Mouse (Mus musculus) left cerebral cortex, postnatal 36 days (tissue): ENCODE measurements at regions not wholly inside any gene's neighbourhood (a gene's known extent, or its start where the extent isn't known, plus 50 kb on each side); places are given as distances from the start of the nearest gene placed in this dataset.

ENCODE experiments used
- DNase-seq, 2 experiments: peaks; one replicate each; pipeline ENCODE4 v3.0.0; 2021 to 2022; ENCODE audit warnings: low spot score in 2 of 2, mixed read lengths in 1 of 2
- intact Hi-C: fragments of 180-260 bp; cut with DNase I; formaldehyde crosslinking; loops from one replicate; pipeline ENCODE4 v1.15.1; 2025

DNA sequence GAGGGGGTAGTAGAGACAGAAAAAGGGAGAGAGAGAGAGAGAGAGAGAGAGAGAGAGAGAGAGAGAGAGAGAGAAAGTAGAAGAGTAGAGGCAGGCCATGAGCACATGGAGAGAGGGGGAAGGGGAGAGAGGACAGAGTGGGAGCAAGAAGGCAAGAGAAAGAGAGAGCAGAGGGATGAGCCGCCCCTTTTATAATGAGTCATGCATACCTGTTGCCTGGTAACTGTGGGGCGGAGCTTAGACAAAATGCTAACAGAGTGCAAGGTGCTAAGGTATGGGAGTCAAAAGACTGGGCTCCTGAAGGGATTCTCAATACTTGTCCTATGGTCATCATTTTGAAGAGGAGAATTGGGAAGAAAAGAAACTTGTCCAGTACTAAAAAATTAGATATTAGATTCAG, 126.1 kb downstream of the Lrrc30 start:
- intact Hi-C loops = no loop called here
- DNase-seq = no peak

DNA sequence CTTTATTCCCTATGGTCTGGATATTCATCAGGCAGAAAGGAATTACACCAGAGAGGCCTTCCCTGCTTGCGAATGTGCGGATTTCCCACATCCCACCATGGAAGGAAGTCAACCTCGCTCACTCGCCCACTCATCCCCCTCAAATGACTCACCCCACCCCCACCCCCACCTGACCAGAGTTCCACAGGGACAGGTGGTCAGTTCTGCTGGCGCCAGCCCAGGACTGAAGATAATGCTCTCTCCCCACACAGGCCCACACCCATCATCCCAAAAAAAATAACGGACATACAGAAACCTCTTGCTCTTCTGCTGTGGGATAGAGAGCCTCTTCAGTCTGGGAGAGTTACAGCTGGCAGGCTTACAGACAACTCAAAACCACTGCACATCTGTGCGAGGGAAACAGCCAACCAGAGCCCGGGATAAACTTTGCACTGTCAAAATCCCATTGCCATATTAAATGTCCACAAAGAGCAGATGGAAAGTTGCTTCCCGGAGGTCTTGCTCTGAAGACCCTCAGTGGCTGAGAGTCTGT, 128.0 kb downstream of the Lrrc30 start:
- no peak for DNase-seq
- intact Hi-C loops = no loop called here

DNA sequence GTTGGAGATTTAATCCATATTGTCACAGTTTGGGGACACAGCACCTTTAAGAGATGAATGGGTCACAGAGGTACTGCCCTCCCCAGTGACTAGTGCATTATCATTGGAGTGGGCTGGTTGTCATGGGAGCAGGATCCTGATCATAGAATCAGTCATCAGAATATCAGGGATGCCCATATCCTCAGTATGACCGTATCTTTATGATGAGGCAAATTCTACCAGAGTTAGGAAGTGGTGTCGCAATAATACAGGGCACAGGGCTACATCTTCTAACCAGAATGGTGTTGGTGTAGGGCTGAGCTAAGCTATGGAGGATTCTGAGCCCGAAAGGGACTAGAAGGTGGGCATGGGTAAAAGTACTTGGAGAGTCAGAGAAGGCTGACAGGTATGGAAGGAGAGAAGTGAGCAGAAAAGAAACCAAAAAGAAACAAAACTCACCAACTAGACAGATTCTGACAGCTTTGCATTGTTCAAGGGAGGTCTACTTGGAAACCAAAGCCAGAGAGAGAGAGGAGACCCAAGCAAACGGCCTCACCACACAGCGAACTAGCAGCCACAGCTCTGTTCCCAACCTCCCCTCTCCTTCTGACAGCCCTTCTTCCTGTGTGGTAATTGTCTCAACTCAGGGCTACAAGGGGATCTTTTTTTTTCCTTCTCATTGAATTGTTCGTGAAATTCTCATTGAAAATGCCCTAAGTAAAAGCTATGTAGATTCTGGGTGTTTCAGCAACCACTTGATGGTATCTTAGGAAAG, 129.2 kb downstream of the Lrrc30 start:
- intact Hi-C loops = no loop called here
- no peak for DNase-seq

DNA sequence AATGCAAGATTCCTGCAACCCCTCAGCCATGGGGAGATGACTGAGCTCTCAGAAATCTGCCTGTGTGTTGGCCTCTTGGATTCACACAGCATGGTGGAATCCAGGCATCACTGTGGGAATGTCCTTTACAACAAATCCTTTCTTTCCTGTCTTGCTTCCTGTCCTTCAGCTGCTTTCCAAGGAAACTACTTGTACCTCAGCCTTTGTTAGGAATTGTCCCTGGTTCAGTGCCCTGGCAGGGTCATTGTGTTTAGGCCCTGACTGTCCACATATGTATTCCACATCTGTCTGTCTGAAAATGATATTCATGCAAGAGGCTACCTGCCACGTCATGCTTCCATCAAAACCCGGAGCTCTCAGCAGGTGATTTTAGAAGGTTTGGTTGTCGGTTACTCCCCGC, 129.9 kb downstream of the Lrrc30 start:
- intact Hi-C loops = no loop called here
- no peak for DNase-seq

DNA sequence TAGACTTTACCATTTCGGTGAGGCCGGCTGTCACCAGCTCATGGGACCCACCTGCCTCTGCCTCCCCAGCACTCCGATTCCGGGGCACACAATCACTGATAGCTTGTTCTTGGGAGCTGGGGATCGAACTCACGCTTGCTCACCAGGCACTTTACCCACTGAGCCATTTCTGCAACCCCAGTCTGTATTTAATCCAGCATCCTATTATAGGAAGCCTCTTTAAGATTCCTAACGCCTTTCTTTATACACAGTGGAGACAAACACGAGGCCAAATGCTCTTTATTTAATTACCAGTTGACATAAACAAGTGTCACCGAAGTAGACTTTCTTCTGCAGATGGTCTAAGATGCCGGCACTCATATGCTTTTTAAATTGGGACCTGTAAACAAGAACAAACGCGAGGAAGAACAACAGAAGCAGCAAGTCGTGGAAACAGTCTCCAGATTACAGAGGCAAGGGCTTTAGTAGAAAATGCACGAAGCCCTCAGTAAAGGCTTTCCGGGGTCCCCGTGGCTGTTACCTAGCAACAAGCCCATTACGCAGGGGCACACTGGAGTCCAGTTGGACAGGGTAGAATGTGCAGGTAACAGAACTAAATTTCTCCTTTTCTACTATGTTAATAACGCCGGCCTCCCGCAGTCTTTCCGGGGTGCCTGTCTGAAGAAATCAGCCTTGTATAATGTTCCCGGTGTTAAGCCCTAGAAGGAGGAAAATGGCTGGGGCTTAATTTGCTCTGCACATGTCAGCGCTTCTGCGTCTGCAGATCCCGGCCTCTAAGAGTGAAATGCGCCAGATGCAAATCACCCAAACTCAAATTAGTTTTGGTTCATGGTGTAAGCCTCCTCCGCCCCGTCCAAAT, 132.5 kb downstream of the Lrrc30 start:
- intact Hi-C loops = no loop called here
- DNase-seq = no peak

DNA sequence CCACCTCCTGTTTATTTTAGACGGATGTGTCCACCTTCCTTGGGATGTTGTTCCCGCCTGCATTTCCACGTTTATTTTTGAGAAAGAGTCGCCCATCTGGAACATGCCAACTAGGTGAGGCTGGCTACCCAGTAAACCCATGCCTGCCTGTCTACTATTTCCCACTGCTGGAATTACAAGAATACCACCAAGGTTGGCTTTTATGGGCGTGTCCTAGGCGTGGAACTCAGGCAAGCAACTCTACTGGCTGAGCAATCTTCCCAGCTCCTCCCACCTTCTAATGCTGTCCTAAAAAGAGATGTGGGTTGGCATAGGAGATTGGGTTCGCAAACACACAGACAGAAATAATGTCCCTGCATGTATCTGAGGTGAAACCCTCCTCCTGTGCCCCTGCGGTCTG, 135.1 kb downstream of the Lrrc30 start:
- intact Hi-C loops = no loop called here
- no peak for DNase-seq

DNA sequence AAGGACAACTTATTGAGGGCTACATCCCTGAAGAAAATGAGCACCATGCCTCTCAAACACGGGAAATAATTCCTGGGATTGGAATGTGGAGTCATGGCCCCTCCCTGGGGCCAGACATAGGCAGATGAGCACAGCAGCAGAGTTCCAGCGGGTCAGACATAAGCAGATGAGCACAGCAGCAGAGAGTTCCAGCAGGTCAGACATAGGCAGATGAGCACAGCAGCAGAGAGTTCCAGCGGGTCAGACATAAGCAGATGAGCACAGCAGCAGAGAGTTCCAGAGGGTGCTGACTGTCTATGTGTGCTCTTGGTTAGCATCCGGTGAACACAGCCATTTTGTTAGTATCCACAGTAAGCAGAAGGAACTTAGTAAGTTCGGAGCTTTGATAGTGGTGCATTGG, 126.2 kb upstream of the Ptprm start:
- no peak for DNase-seq
- intact Hi-C loops = no loop called here

DNA sequence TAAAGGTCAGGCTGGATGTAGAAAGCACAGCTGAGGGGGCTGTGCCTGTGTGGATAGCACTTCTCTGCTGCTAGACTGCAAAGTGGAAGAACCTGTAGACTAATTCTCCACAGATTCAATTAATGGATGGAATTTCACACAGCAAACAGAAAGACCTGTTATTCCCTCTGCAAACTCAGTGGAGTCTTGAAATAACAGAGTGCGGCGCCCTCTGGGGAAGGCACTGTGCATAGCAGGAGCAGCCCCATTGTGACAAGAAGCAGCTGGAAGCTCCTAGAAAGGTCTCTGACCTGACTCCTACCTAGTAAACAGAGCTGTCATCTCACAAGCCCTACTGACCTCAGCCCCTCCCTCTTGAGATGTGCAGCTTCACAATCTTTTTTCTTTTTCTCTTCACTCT, 118.9 kb upstream of the Ptprm start:
- DNase-seq = peak; percentile 56 to 57
- intact Hi-C loops = loop anchor here (1.0 to 10.0 kb wide), 4 partner anchors 119 to 896 kb away; partner anchors contain the start of gene Ptprm

DNA sequence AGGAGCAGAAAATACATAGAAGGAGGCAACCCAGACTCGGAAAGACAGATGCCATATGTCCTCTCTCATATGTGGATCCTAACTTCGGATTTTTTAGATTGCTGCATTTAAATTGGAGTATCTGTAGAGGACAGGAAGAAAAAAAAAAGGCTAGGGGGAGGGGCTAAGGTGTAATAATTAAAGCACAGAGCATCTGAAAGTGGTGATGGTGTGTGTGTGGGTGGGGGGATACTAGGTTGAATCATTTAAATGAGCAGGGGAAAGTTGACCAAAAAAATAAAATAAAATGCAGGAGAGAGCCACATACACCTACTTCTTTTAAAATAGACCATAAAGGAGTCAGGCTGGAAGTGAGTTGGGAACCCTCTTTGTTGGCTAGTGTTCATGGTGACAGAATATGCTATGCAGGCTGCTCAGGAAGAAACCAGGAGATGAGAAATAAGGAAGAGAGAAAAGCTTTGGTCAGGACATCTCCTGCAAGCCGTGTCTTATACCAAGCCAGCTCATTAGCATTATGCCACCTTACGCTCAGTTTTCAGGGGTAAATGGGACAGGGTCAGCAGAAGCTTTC, 104.7 kb upstream of the Ptprm start:
- DNase-seq = peak; percentile 11 to 13
- intact Hi-C loops = no loop called here

DNA sequence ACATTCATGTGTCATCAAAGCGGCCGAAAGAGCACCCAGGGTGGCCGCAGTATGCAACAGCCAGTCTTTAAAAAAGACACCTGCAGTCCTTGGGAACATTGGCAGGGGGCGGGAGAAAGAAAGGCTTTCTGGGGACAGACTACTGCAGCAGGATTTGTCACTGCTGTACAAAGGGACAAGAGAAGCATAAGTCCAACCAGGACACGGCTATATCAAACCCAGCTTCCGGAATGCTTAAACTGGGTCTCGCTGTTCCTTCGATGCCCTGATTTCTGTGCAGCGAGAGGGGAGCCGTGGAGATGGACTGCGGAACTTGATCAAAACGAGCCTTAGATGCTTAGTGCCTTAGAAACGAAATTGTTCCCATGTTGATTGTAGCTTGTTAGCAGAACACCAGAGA, 97.7 kb upstream of the Ptprm start:
- peak; percentile 8 to 11 for DNase-seq
- intact Hi-C loops = no loop called here

DNA sequence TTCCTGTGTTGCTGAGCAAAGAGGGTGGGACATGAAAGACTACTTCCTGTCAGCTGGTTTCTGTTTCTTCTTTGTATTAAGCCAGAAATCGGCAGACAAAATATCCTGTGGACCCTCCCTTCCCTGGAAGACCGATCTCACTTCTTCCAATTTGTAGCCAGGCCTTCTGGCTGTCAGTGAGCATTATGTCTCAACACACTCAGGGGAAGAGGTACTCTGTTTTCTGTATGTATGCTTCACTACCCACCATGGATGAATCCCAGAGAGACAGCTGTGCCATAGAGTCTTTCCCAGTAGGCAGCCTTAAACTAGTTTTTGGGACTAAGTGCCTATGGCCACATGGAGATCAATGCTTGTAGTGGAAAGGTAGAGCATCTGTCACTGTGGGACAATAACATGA, 96.8 kb upstream of the Ptprm start:
- DNase-seq = no peak

DNA sequence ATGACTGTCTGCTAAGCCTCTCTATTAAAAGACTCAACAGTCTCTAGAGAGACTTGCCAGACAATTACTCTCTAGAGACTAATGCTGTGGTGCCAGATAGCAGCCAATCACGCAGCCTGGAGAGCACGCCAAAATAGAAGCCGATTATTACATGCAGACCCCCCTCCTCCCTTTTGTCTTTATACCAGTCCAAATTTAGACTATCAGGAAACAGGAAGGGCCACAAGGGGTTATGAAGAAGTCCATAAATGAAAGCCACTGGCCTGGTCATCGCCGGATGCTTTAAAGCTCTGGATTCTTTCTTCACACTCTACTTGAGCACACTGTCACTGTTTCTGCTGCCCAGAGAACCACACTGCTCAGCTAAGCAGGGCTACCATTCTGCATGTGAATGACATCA, 95.8 kb upstream of the Ptprm start:
- DNase-seq = no peak
- intact Hi-C loops = no loop called here

More for the DNA sequence above, 96.8 kb upstream of the Ptprm start:
- intact Hi-C loops = no loop called here

DNA sequence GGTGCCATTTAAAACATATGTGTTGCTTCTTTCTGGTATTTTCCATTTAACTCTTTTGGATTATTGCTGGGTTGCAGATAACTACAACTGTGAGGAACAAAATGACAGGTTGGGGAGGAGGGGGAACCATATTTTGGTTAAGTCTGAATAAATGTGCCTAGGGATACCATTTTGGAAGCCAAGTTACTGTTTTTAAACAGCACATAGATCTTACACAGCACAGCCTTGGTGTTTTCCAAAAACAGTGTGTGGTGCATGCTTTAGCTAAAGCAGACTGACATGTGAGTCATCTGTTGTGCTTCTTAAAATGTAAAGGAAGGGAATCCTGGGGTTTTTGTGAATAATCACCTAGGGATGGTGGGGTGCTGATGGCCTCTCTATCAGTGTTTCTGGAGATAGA, 91.7 kb upstream of the Ptprm start:
- DNase-seq = no peak
- intact Hi-C loops = no loop called here

DNA sequence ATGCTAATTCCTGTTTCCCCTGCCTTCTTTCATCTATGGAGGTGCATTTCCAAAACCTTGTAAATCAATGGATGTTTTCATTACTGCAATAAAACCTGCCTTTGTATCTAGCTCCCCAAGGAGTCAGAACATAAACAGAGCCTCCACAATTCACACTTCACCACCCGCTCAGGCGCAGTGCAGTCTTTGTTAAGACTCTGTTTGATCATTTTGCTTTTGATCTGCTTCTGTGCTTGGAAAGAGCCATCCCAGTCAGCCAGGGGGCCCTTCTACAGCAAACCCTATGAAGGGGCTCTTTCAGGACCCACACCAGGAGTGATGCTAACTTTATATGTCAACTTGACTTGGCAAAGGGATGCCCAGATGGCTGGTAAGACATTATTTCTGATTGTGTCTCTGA, 86.7 kb upstream of the Ptprm start:
- intact Hi-C loops = no loop called here

DNA sequence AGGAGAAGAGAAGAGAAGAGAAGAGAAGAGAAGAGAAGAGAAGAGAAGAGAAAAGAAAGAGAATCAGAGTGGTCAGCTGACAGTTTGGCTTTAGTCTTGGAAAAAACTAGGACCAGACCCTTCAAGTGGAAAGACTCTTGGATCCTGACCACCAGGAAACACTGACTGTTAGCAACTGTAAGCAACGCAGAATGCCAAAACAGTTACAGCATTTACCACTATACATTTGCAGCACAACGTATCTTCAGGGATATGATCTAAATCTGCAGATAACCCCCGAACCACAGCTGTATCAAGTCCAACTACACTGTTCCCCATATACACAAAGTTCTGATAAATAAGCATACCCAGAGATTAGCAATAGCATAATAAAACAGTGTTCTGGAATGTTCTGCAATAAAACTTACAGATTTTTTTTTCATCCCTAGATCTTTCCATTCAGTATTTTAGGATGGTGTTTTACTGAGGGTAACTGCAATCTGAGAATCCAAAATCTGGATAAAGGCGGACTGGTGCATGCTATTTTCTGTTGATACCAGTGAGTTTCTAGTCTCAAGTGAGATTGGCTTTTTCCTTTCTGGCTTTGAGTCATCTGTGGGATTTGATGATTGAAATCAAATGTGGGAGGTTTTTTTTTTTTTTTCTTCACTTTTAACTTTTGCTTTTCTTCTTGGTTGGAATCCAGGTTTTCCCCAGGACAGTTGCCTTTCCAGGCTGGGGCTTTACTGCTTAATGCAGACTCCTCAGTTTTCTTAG, 65.9 kb upstream of the Ptprm start:
- DNase-seq = no peak
- intact Hi-C loops = no loop called here

More for the DNA sequence above, 86.7 kb upstream of the Ptprm start:
- DNase-seq = no peak

DNA sequence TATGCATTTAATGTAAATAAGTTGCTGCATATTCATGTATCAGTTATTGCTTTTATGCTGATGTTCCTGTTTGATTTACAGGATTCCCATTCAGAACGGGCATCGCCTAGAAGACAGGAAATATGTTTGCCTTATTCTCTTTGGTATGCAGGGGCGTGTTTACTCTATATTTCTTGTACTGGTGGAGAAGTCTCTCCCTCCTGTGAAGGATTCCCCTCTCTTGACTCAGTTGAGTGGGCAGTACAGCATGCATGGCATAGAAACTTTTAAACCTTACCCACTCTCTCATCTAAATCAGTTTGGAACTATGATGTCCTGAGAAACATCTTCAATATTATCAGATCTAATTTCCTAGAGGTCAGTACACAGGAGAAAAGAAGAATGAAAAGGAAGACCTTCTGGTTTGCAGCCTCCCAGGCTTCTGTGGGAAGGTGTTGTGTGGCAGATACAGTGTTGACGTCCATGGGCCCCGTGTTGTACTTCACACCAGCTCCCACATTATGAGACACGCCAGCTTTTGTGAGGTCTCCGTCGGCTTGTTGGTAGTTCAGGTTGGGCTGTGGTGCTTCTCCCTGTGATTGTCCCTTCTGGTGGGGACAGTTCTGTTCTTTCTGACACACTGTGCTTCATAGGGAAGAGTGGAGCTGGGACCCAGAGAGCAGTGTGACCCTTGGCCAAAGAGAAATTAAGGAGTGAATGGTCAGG, 58.4 kb upstream of the Ptprm start:
- DNase-seq = peak in 1 of 2 experiments; percentile 18
- intact Hi-C loops = no loop called here

DNA sequence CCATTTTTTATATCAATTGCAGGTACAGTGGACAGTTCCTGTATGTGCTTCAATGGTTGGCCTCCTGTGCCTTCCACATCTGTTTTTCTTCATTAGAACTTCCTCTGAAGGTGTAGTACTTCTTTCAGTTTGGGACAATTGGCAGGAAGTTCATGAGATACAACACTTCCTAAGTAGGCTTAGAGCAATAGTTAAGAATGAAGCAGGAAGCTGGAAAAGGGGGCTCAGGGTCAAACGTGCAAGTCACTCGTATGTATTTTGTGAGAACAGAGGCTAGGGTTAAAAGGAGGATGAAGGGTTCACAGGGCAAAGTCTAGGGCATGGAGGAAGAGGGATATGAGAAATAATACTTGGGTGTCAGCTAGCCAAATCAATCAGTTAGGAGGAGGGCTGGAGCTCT, 55.7 kb upstream of the Ptprm start:
- intact Hi-C loops = no loop called here
- DNase-seq = no peak

DNA sequence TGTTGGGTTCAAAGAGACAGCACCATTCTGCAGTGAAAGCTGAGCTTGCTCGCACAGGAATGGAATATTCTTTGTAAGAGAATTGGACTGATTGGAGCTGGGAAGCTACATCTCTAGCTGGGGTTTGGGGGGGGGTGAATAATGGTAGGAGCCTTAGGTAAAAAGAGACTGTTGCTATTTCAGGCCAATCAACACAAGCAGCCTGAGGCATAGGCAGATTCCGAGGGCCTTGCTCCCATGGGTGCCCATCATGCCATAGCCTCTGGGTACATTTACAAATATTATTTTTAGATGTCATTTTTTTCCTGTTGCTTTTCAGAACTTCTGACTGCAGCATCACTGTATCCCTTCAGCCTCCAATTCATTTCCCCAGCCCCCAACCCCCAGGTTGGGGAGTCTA, 51.7 kb upstream of the Ptprm start:
- intact Hi-C loops = no loop called here
- no peak for DNase-seq
